Mouse (Mus musculus): ENCODE measurements at regions not wholly inside any gene's neighbourhood (a gene's known extent, or its start where the extent isn't known, plus 50 kb on each side); places are given as distances from the start of the nearest gene placed in this dataset.

GRCm38 (mm10) chr12:110112051-110112722 lies 166.7 kb upstream of the Dio3 start:
- no peak overlapping the region for H3K27ac ChIP-seq (ENCODE audit: low read depth, low read length)
- no peaks in the 10 kb centered on the region for H3K4me1 ChIP-seq (ENCODE audit: control insufficient read depth, insufficient read depth, low read length)
- WGBS: 81% methylated on average over 11 of the region's 11 CpGs
- H3K4me2 ChIP-seq (ENCODE audit: low read depth, low read length): no peak overlapping the region
- no peak overlapping the region for H3K4me3 ChIP-seq (ENCODE audit: low read depth, low read length)
- no peaks in the 10 kb centered on the region for H3K9me3 ChIP-seq (ENCODE audit: control insufficient read depth, low read length)
- H3K9ac ChIP-seq (replicated peaks; ENCODE audit: low read depth, low read length): no peak overlapping the region
- H3K27me3 ChIP-seq (ENCODE audit: control insufficient read depth, insufficient read depth, low read length): no peaks in the 10 kb centered on the region
- no peaks in the 10 kb centered on the region for H3K36me3 ChIP-seq (ENCODE audit: control insufficient read depth, insufficient read depth, low read length)
- ATAC-seq (ENCODE audit: low read depth): no peak

GRCm38 (mm10) chr12:110112723-110113105 lies 166.2 kb upstream of the Dio3 start:
- no peak overlapping the region for H3K27ac ChIP-seq (ENCODE audit: low read depth, low read length)
- no peak for ATAC-seq (ENCODE audit: low read depth)
- 80% methylated on average over 7 of the region's 7 CpGs for WGBS
- H3K4me3 ChIP-seq (ENCODE audit: low read depth, low read length): no peak overlapping the region
- no peaks in the 10 kb centered on the region for H3K27me3 ChIP-seq (ENCODE audit: control insufficient read depth, insufficient read depth, low read length)
- H3K4me2 ChIP-seq (ENCODE audit: low read depth, low read length): no peak overlapping the region
- no peaks in the 10 kb centered on the region for H3K9me3 ChIP-seq (ENCODE audit: control insufficient read depth, low read length)
- H3K9ac ChIP-seq (replicated peaks; ENCODE audit: low read depth, low read length): no peak overlapping the region
- H3K36me3 ChIP-seq (ENCODE audit: control insufficient read depth, insufficient read depth, low read length): no peaks in the 10 kb centered on the region
- no peaks in the 10 kb centered on the region for H3K4me1 ChIP-seq (ENCODE audit: control insufficient read depth, insufficient read depth, low read length)

- H3K27ac ChIP-seq (ENCODE audit: low read depth, low read length): no peak overlapping the region
- no peaks in the 10 kb centered on the region for H3K4me1 ChIP-seq (ENCODE audit: control insufficient read depth, insufficient read depth, low read length)
- WGBS: 37% methylated on average over 7 of the region's 7 CpGs
- H3K4me2 ChIP-seq (ENCODE audit: low read depth, low read length): no peak overlapping the region
- no peak overlapping the region for H3K4me3 ChIP-seq (ENCODE audit: low read depth, low read length)
- ATAC-seq (ENCODE audit: low read depth): peak; percentile 66; the same call in 1 of the 2 replicates
- no peaks in the 10 kb centered on the region for H3K36me3 ChIP-seq (ENCODE audit: control insufficient read depth, insufficient read depth, low read length)
- no peaks in the 10 kb centered on the region for H3K27me3 ChIP-seq (ENCODE audit: control insufficient read depth, insufficient read depth, low read length)
- no peaks in the 10 kb centered on the region for H3K9me3 ChIP-seq (ENCODE audit: control insufficient read depth, low read length)
- no peak overlapping the region for H3K9ac ChIP-seq (replicated peaks; ENCODE audit: low read depth, low read length)
Measured at GRCm38 (mm10) chr12:110120141-110120540, 158.7 kb upstream of the Dio3 start.

- Histone ChIP-seq H3K27ac (ENCODE audit: low read depth, low read length) (no peak overlapping the region), H3K9ac (replicated peaks; ENCODE audit: low read depth, low read length) (no peak overlapping the region), H3K4me1 (ENCODE audit: control insufficient read depth, insufficient read depth, low read length) (no peaks in the 10 kb centered on the region), H3K4me2 (ENCODE audit: low read depth, low read length) (no peak overlapping the region), H3K4me3 (ENCODE audit: low read depth, low read length) (no peak overlapping the region), H3K36me3 (ENCODE audit: control insufficient read depth, insufficient read depth, low read length) (no peaks in the 10 kb centered on the region), H3K9me3 (ENCODE audit: control insufficient read depth, low read length) (no peaks in the 10 kb centered on the region), H3K27me3 (ENCODE audit: control insufficient read depth, insufficient read depth, low read length) (no peaks in the 10 kb centered on the region)
- WGBS: 71% methylated on average over 4 of the region's 4 CpGs
- ATAC-seq (ENCODE audit: low read depth): no peak
Measured at GRCm38 (mm10) chr12:110122976-110123375, 155.9 kb upstream of the Dio3 start.

GRCm38 (mm10) chr12:110126525-110126924 lies 152.3 kb upstream of the Dio3 start:
- H3K36me3 ChIP-seq (ENCODE audit: control insufficient read depth, insufficient read depth, low read length): no peaks in the 10 kb centered on the region
- no peak overlapping the region for H3K4me3 ChIP-seq (ENCODE audit: low read depth, low read length)
- H3K9me3 ChIP-seq (ENCODE audit: control insufficient read depth, low read length): no peaks in the 10 kb centered on the region
- no peaks in the 10 kb centered on the region for H3K27me3 ChIP-seq (ENCODE audit: control insufficient read depth, insufficient read depth, low read length)
- no peak overlapping the region for H3K9ac ChIP-seq (replicated peaks; ENCODE audit: low read depth, low read length)
- 64% methylated on average over 7 of the region's 7 CpGs for WGBS
- no peak overlapping the region for H3K4me2 ChIP-seq (ENCODE audit: low read depth, low read length)
- no peak for ATAC-seq (ENCODE audit: low read depth)
- H3K4me1 ChIP-seq (ENCODE audit: control insufficient read depth, insufficient read depth, low read length): no peaks in the 10 kb centered on the region
- no peak overlapping the region for H3K27ac ChIP-seq (ENCODE audit: low read depth, low read length)

- no peaks in the 10 kb centered on the region for H3K27me3 ChIP-seq (ENCODE audit: control insufficient read depth, insufficient read depth, low read length)
- no peaks in the 10 kb centered on the region for H3K9me3 ChIP-seq (ENCODE audit: control insufficient read depth, low read length)
- no peaks in the 10 kb centered on the region for H3K36me3 ChIP-seq (ENCODE audit: control insufficient read depth, insufficient read depth, low read length)
- ATAC-seq (ENCODE audit: low read depth): no peak
- no peak overlapping the region for H3K4me2 ChIP-seq (ENCODE audit: low read depth, low read length)
- H3K4me1 ChIP-seq (ENCODE audit: control insufficient read depth, insufficient read depth, low read length): no peaks in the 10 kb centered on the region
- H3K4me3 ChIP-seq (ENCODE audit: low read depth, low read length): no peak overlapping the region
- WGBS: 68% methylated on average over 5 of the region's 5 CpGs
- no peak overlapping the region for H3K27ac ChIP-seq (ENCODE audit: low read depth, low read length)
- no peak overlapping the region for H3K9ac ChIP-seq (replicated peaks; ENCODE audit: low read depth, low read length)
Measured at GRCm38 (mm10) chr12:110145379-110145778, 133.5 kb upstream of the Dio3 start.

- Histone ChIP-seq H3K27me3 (ENCODE audit: control insufficient read depth, insufficient read depth, low read length) (no peaks in the 10 kb centered on the region), H3K36me3 (ENCODE audit: control insufficient read depth, insufficient read depth, low read length) (no peaks in the 10 kb centered on the region), H3K9ac (replicated peaks; ENCODE audit: low read depth, low read length) (no peak overlapping the region), H3K4me2 (ENCODE audit: low read depth, low read length) (no peak overlapping the region), H3K9me3 (ENCODE audit: control insufficient read depth, low read length) (no peaks in the 10 kb centered on the region), H3K4me3 (ENCODE audit: low read depth, low read length) (no peak overlapping the region), H3K4me1 (ENCODE audit: control insufficient read depth, insufficient read depth, low read length) (peaks cover 7% of the 10 kb centered on the region; the same call in 1 of the 2 replicates), H3K27ac (ENCODE audit: low read depth, low read length) (no peak overlapping the region)
- 93% methylated on average over 8 of the region's 8 CpGs for WGBS
- ATAC-seq (ENCODE audit: low read depth): no peak
Measured at GRCm38 (mm10) chr12:110154225-110154962, 124.5 kb upstream of the Dio3 start.

GRCm38 (mm10) chr12:110154963-110155325 lies 123.9 kb upstream of the Dio3 start:
- Histone ChIP-seq H3K27ac (ENCODE audit: low read depth, low read length) (no peak overlapping the region), H3K4me3 (ENCODE audit: low read depth, low read length) (no peak overlapping the region), H3K36me3 (ENCODE audit: control insufficient read depth, insufficient read depth, low read length) (no peaks in the 10 kb centered on the region), H3K27me3 (ENCODE audit: control insufficient read depth, insufficient read depth, low read length) (no peaks in the 10 kb centered on the region), H3K4me2 (ENCODE audit: low read depth, low read length) (no peak overlapping the region), H3K4me1 (ENCODE audit: control insufficient read depth, insufficient read depth, low read length) (peaks cover 7% of the 10 kb centered on the region; the same call in 1 of the 2 replicates), H3K9me3 (ENCODE audit: control insufficient read depth, low read length) (no peaks in the 10 kb centered on the region), H3K9ac (replicated peaks; ENCODE audit: low read depth, low read length) (no peak overlapping the region)
- WGBS: 78% methylated on average over 4 of the region's 4 CpGs
- no peak for ATAC-seq (ENCODE audit: low read depth)

- Histone ChIP-seq H3K27me3 (ENCODE audit: control insufficient read depth, insufficient read depth, low read length) (no peaks in the 10 kb centered on the region), H3K4me1 (ENCODE audit: control insufficient read depth, insufficient read depth, low read length) (peaks cover 7% of the 10 kb centered on the region; the same call in 1 of the 2 replicates), H3K9me3 (ENCODE audit: control insufficient read depth, low read length) (no peaks in the 10 kb centered on the region), H3K27ac (ENCODE audit: low read depth, low read length) (no peak overlapping the region), H3K9ac (replicated peaks; ENCODE audit: low read depth, low read length) (no peak overlapping the region), H3K36me3 (ENCODE audit: control insufficient read depth, insufficient read depth, low read length) (no peaks in the 10 kb centered on the region), H3K4me3 (ENCODE audit: low read depth, low read length) (no peak overlapping the region), H3K4me2 (ENCODE audit: low read depth, low read length) (no peak overlapping the region)
- 36% methylated on average over 8 of the region's 8 CpGs for WGBS
- ATAC-seq (ENCODE audit: low read depth): no peak
Measured at GRCm38 (mm10) chr12:110156441-110156840, 122.4 kb upstream of the Dio3 start.

Data from neural tube, embryonic 14.5 days (tissue).